Mouse (Mus musculus) stomach, postnatal 0 days (tissue): ENCODE measurements around the gene Ctrb1.

ENCODE experiments used
- CTCF ChIP-seq: IDR thresholded peaks from 2 replicates; pipeline ENCODE4 v1.5.1; 2016; ENCODE audit warnings: antibody characterized with exemption, low read depth, mild to moderate bottlenecking, moderate library complexity
- EP300 ChIP-seq: optimal IDR thresholded peaks from 2 replicates; pipeline ENCODE3; 2016; ENCODE audit warnings: antibody characterized with exemption

DNA sequence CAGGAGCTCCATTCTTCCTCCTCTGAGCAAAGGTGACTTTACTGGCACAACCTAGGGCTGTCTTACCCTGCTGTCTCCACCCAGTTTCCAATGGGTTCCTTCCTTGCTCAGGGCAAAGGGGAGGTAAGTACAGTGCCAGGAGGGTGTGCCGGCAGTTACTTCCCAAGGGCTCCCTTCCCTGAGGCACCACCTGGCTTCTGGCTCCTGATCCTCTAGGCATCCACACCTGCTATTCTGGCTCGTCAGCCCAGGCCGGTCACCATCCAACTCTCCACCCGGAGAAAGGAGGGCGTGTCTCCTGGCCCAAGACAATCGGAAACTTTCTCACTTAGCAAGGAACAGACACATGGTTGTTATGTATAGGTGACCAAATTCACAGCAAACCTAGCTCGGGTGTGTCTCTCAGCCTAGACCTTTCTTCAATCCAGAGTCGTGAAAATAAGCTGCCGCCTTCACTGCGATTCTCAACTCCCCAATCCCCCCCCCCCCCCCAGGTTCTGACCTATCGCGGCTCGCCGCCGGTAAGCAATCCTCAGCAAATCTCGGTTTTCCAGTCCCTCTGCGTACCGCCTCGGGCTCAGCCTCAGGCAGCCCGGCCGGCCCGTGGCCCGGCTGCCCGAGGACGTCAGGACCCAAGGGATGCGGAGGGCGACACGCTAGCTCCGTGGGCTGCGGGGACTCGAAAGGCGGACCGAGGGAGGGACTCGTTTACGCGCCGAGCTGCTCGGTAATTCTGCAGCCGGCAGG, 40.6 kb upstream of the Ctrb1 start:
- TF ChIP-seq CTCF: 0 out of 2 replicates have a peak, but pooled peaks have one; percentile 19
- TF ChIP-seq EP300: no peak
